Mouse (Mus musculus) cortical plate, adult 2 months (tissue): ENCODE measurements around the gene Rbm24.

Source experiments
- CTCF ChIP-seq: fragments of 200-500 bp; IDR thresholded peaks from 2 replicates; pipeline ENCODE4 v1.5.1; 2011; ENCODE audit warnings: mild to moderate bottlenecking, control low read depth, low read length; ENCODE audit not compliant: insufficient read depth; ENCODE audit errors: extremely low read depth
- POLR2A ChIP-seq: fragments of 200-500 bp; IDR thresholded peaks from 2 replicates; pipeline ENCODE4 v1.6.1; 2011; ENCODE audit warnings: mild to moderate bottlenecking, low read length, control low read depth; ENCODE audit not compliant: insufficient read depth; ENCODE audit errors: extremely low read depth

DNA sequence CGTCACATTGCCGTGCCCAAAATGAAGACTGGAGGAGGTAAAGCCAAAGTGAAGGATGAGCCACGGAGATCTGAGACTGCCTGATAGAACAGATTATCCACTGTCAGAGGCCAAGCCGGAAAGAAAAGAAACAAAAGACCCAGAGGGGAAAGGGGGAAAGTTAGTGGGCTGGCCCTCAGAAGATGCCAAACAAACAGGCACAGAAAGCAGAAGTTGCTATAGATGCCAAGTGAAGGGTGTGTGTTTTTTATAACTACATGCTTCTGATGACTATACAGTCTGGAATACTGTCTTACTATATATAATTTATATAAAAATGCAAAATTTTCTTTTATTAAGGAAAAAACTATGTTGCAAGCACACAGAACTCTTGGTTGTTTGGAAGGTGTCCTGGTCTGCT is 31.7 kb downstream of the Rbm24 start:
- no peak for TF ChIP-seq POLR2A
- TF ChIP-seq CTCF: no peak
